Mouse (Mus musculus) forebrain, postnatal 0 days (tissue): ENCODE measurements around the gene Elf3. TPM values are rescaled to one million over a fixed set of nuclear protein-coding genes. Genes with fewer than 3 reads are reported as not detected.
"Not testable (repeated sequence)": the region's sequence is repeated elsewhere in the genome, so short reads cannot be mapped to it uniquely, and the experiment has no call there.

Experiments used
- ATAC-seq: fragments of 200-750 bp; cut with Nextera tagmentation; 2 replicates; pipeline ENCODE4 v1.8.0; 2017; ENCODE audit warnings: mild to moderate bottlenecking, moderate library complexity
- DNase-seq: peaks from one replicate; pipeline ENCODE4 v3.0.0-alpha.2; 2015
- H3K27ac ChIP-seq: fragments of 300-500 bp; sonication (generic); 2 replicates; pipeline ENCODE4 v1.5.1; 2014; ENCODE audit warnings: low read depth, mild to moderate bottlenecking, antibody characterized with exemption, low read length, moderate library complexity, mixed read lengths
- H3K27me3 ChIP-seq: fragments of 300-500 bp; sonication (generic); 2 replicates; pipeline ENCODE4 v1.6.1; 2014; ENCODE audit warnings: mild to moderate bottlenecking, low read length, mixed read lengths; ENCODE audit not compliant: insufficient read depth
- H3K36me3 ChIP-seq: fragments of 300-500 bp; sonication (generic); 2 replicates; pipeline ENCODE4 v1.6.1; 2014; ENCODE audit warnings: mild to moderate bottlenecking, moderate library complexity; ENCODE audit not compliant: insufficient read depth
- H3K4me1 ChIP-seq: fragments of 300-500 bp; sonication (generic); 2 replicates; pipeline ENCODE4 v1.6.1; 2014; ENCODE audit warnings: antibody characterized with exemption; ENCODE audit not compliant: insufficient read depth
- H3K4me2 ChIP-seq: fragments of 300-500 bp; sonication (generic); 2 replicates; pipeline ENCODE4 v1.6.1; 2014; ENCODE audit warnings: low read depth, mild to moderate bottlenecking, moderate library complexity
- H3K4me3 ChIP-seq: fragments of 300-500 bp; sonication (generic); 2 replicates; pipeline ENCODE4 v1.5.1; 2014; ENCODE audit warnings: low read depth, low read length, mixed read lengths
- H3K9ac ChIP-seq: fragments of 300-500 bp; sonication (generic); 2 replicates; pipeline ENCODE4 v1.6.1; 2014; ENCODE audit warnings: mild to moderate bottlenecking
- H3K9me3 ChIP-seq: fragments of 300-500 bp; sonication (generic); 2 replicates; pipeline ENCODE4 v1.6.1; 2016; ENCODE audit warnings: low read length
- CTCF ChIP-seq: sonication (generic); IDR thresholded peaks from 2 replicates; pipeline ENCODE4 v1.5.1; 2016; ENCODE audit warnings: antibody characterized with exemption, control low read depth, low read depth
- WGBS: fragments of 180-500 bp; shearing (Covaris S2); extraction: QIAGEN DNeasy Blood & Tissue Kit; methylation state at CpG from one replicate; pipeline ENCODE4 v1.1.7; 2014; 5-methylcytosine and 5-hydroxymethylcytosine counted together
- polyA plus RNA-seq: library from polyadenylated mRNA; unstranded; fragments of >200 nt; fragmentation: Nextera tagmentation; extraction: Ambion mirVana; gene quantifications from 2 replicates; pipeline ENCODE4 v1.2.1, GENCODE M21; 2015
- total RNA-seq: library from RNA; depleted of rRNA; stranded (reverse); fragments of >200 nt; gene quantifications from 2 replicates; pipeline ENCODE4 v1.2.3, GENCODE M21; 2014

Elf3 gene
- total and polyA plus RNA-seq, 2 experiments from 2014 or later = 0.21 TPM; not detected in 1

DNA sequence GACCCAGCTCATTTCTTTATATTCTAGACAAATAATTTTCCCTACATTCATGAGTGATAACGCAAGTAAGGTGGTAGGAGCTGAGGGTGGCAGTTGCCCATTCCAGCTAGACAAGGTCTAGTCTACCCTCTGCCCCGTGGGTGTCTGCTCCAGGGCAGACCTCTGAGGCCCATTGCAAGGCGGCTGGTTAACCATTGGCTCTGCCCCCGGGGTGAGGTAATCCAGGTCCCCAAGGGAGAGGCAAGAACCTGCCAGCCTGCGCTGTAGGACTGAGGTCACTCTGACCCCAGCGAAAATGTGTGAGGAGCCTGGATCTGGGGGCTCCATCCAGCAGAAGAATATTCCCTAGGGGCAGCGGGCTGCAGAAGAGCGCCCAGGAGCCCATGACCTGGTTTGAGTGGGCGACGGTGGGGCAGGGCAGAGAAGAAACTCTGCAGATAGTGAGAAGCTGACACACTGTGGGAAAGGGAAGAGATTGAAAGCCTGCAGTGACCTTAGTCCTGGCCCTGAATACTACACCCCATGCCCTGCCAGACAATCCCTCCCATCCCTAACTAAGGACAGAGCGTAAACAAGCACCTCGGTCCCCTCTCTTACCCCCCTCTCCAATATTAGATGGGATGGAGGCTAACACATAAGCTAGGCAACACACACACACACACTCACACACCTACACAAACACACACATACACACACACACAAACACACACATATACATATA is 21.1 kb downstream of the Elf3 start:
- Histone ChIP-seq H3K4me2 (no peak overlapping the region), H3K9ac (no peak overlapping the region), H3K36me3 (no peaks in the 10 kb centered on the region), H3K4me3 (no peak overlapping the region), H3K4me1 (no peaks in the 10 kb centered on the region), H3K9me3 (no peaks in the 10 kb centered on the region), H3K27me3 (no peaks in the 10 kb centered on the region), H3K27ac (no peak overlapping the region)
- DNase-seq (no peak), ATAC-seq (no peak)
- TF ChIP-seq CTCF = no peak
- WGBS = 73% methylated on average over 12 of the region's 12 CpGs

DNA sequence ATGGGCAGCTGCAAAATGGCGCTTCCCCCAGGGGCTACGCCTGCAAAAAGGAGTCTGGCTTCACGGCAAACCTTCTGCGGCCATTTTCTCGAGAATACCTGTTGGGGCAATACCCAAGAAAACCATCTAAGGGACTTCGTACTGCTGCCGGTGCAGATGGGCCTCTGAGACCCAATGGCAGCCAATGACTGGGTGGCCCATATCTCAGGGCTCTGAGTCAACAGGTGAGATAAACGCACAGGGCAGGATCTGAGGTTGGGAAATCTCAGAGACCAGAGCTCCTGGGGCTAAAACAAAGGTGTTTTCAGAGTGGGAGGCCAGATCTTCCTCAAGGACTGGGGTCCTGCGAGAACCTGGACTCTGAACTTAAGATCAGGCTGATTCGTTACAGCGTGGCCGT is 23.6 kb downstream of the Elf3 start:
- Histone ChIP-seq H3K4me3 (no peak overlapping the region), H3K4me1 (no peaks in the 10 kb centered on the region), H3K36me3 (no peaks in the 10 kb centered on the region), H3K27ac (no peak overlapping the region), H3K4me2 (no peak overlapping the region), H3K9me3 (no peaks in the 10 kb centered on the region), H3K9ac (no peak overlapping the region), H3K27me3 (no peaks in the 10 kb centered on the region)
- WGBS = 87% methylated on average over 12 of the region's 12 CpGs
- TF ChIP-seq CTCF = no peak
- ATAC-seq (no peak), DNase-seq (no peak)

DNA sequence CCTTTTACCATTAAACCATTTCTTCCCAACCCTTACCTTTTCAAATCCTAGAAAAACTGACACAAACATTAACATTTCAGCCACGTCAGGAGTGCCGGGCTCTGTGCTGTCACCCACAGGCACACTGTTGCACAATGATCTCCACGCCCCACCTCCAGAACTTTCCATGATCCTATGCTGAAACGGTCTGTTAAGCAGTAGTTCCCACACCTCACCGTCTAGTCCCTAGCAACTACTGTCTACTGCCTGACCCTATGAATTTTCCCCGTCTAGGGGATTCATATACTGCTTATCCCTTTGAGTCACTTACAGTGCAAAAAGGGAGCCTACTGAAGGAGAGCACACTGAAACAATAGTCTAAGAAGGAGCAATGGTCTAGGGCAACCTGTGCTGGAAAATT is 24.4 kb downstream of the Elf3 start:
- no peaks in the 10 kb centered on the region for H3K9me3 ChIP-seq
- WGBS = 92% methylated on average over 6 of the region's 6 CpGs

DNA sequence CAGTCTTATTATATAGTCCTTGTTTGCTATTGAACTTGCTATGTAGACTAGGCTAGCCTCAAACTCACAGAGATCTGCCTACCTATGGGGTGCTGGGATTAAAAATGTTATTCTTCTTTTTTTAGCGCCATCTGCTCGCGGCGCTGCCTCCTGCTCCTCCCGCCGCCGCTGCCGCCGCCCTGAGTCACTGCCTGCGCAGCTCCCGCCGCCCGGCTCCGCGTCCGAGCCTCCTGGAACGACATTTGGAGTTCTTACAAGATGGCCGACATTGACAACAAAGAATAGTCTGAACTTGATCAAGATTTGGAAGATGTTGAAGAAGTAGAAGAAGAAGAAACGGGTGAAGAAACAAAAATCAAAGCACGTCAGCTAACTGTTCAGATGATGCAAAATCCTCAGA is 26.5 kb downstream of the Elf3 start:
- H3K9ac ChIP-seq, H3K4me3 ChIP-seq, H3K36me3 ChIP-seq, DNase-seq, H3K4me1 ChIP-seq, H3K9me3 ChIP-seq, ATAC-seq, H3K27ac ChIP-seq, H3K27me3 ChIP-seq, H3K4me2 ChIP-seq: not testable (repeated sequence)
- 84% methylated on average over 20 of the region's 20 CpGs for WGBS

More for the DNA sequence above, 24.4 kb downstream of the Elf3 start:
- H3K27me3 ChIP-seq = no peaks in the 10 kb centered on the region
- DNase-seq (no peak), ATAC-seq (no peak)
- H3K4me3 ChIP-seq = no peak overlapping the region
- H3K36me3 ChIP-seq = no peaks in the 10 kb centered on the region
- H3K9ac ChIP-seq = no peak overlapping the region
- H3K4me2 ChIP-seq = no peak overlapping the region
- no peaks in the 10 kb centered on the region for H3K4me1 ChIP-seq
- no peak for TF ChIP-seq CTCF
- no peak overlapping the region for H3K27ac ChIP-seq

DNA sequence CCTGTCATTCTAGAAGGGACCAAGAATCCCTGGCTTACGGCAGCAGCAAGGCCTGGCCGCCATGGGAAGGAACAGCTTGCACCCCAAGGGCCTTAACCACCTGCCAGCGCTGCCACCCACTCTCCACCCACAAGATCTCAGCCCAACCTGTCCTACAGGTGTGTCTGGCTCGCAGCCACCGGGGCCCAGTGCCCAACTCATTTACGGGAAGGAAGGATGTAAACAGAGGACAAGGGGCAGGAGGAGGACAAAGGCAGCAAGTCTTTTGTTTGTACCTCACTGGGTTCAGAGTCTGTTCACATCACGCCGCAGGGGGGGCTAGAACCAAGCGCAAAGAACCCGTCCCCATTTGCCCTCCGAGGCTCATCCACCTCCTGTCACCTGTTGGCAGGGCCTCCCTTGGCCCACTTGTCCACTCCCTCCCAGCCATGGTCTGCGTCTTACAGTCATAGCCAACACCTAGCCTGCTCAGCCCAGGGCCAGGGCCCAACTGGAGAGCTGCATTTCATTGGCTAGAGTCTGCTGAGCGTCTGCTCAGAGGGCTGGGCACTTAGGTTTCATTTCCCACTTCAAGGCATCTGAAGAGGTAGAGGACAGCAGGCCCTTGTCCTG is 30.9 kb downstream of the Elf3 start:
- H3K27ac ChIP-seq = no peak overlapping the region
- H3K9ac ChIP-seq = no peak overlapping the region
- no peak for DNase-seq
- no peak for ATAC-seq
- H3K27me3 ChIP-seq = no peaks in the 10 kb centered on the region
- H3K4me3 ChIP-seq = no peak overlapping the region
- no peaks in the 10 kb centered on the region for H3K4me1 ChIP-seq
- TF ChIP-seq CTCF = no peak
- H3K9me3 ChIP-seq = no peaks in the 10 kb centered on the region
- no peaks in the 10 kb centered on the region for H3K36me3 ChIP-seq
- 83% methylated on average over 13 of the region's 13 CpGs for WGBS
- H3K4me2 ChIP-seq = no peak overlapping the region

DNA sequence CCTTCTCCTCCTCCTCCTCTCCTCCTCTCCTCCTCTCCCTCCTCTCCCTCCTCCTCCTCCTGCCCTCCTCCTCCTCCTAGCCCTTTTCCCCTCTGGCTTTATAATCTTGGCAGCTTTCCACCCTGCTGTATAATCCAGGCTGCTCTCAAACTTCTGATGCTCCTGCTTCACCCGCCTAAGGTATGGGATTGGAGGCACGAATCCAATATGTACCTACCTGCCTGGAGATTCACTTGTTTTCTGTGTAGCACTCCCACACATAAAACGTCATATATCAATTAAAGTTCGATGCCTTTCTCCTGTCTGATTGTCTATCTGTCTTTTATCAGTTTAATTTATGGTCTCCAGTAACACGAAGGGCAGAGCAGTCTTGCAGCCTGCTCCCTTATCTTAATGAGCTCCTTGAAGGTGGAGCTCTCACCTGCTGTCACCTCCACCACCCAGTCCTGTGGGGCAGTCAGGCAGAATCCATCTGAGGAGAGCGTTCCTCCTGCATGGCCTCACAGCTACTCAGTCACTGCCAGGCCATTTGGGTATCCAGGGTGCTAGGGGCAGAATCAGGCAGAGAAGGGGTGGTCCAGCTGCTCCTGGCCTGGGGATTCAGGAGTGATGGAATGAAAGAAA is 33.3 kb downstream of the Elf3 start:
- no peak for TF ChIP-seq CTCF
- Histone ChIP-seq H3K4me1 (no peaks in the 10 kb centered on the region), H3K4me2 (no peak overlapping the region), H3K27me3 (no peaks in the 10 kb centered on the region), H3K4me3 (no peak overlapping the region), H3K9ac (no peak overlapping the region), H3K27ac (no peak overlapping the region), H3K9me3 (no peaks in the 10 kb centered on the region), H3K36me3 (no peaks in the 10 kb centered on the region)
- WGBS = 55% methylated on average over 6 of the region's 6 CpGs
- DNase-seq = no peak
- no peak for ATAC-seq

DNA sequence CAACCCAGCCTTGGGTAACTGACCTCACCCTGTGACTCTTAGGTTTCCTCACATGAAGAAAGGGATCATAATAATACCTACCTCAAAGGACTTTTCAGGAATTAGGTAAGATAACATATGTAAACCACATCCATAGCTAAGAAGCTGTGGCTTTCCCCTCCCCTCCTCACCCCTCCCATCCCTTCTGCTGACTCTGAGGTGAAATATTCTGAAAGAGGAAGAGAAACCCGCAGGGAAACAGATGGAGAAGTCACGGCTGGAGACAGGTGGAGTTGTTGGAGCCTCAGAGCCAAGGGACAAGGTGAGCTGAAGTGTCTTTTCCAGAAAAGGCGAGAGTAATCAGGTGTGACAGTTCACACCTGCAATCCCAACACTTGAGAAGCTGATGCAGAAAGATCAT is 34.2 kb downstream of the Elf3 start:
- Histone ChIP-seq H3K4me3 (no peak overlapping the region), H3K36me3 (no peaks in the 10 kb centered on the region), H3K4me2 (no peak overlapping the region), H3K4me1 (no peaks in the 10 kb centered on the region), H3K27ac (no peak overlapping the region), H3K9me3 (no peaks in the 10 kb centered on the region), H3K9ac (no peak overlapping the region), H3K27me3 (no peaks in the 10 kb centered on the region)
- DNase-seq = no peak
- WGBS = 86% methylated on average over 3 of the region's 3 CpGs
- ATAC-seq = no peak
- no peak for TF ChIP-seq CTCF
